Mouse (Mus musculus): ENCODE measurements around the gene Abtb2. TPM values are rescaled to one million over a fixed set of nuclear protein-coding genes. Genes with fewer than 3 reads are reported as not detected.

The Abtb2 gene
- polyA plus RNA-seq, 1 experiment = 10.4 TPM

DNA sequence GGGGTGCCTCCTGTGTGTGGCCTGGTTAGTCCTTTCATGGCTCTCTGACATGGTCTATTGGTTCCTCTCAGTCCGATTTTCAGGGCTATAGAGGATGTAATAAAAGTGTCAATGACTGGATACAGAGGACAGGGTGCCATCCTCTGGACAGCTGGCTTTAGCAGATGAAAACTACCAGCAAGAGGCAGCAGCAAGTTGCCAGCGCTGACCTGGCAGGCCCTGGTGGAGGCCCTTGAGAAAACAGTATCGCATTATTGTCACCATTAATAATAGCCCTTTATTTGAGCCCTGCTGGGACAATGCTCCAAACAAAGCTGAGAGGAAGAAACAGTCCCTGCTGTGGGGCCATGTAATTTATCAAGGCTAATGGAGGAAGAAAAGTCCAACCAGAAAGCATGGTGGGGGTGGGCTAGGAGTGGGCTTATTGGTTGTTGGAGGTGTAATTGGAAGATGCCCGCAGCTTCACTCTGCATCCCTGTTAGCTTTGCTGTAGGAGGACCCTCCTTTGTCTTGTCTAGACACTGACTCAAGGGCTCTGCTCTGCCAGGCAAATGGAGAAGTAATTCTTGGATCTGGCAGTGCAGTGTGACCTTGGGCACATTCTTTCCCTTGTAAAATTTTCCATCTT, 77.6 kb downstream of the Abtb2 start:
- H3K4me3 ChIP-seq (replicated peaks; ENCODE audit: extremely low read depth, low read depth, low read length) = no peak overlapping the region
- WGBS = 56% methylated on average over 4 of the region's 4 CpGs
- DNase-seq = no peak
- H3K4me1 ChIP-seq (ENCODE audit: control insufficient read depth, insufficient read depth, low read length) = peaks cover 3% of the 10 kb centered on the region; the same call in 1 of the 2 replicates
- TF ChIP-seq CTCF (IDR thresholded peaks at IDR 0.05; ENCODE audit: insufficient read depth, low read length) = no peak
- TF ChIP-seq POLR2A (IDR thresholded peaks at IDR 0.05; ENCODE audit: borderline replicate concordance, extremely low read depth, low read depth, low read length) = no peak

DNA sequence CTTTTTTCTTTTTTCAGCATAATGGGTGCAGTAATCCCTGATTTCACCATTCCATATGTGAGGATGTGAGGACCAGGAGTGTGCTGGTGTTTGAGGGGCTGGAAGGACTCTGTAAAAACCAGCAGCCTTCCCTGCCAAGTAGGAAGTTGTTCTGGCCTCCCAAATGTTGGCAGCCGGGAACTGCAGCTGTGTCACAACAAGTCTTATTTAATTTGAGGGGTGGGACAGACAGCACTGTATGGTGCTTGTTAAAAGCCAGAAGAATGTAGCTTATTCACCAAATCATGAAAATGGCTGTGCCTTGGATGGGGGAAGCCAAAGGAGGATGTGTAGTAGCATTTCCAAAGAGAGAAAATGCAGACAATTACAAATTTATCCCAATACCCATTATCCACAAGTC, 78.3 kb downstream of the Abtb2 start:
- WGBS = 29% methylated on average over 1 of the region's 1 CpGs
- DNase-seq = no peak
- TF ChIP-seq CTCF (IDR thresholded peaks at IDR 0.05; ENCODE audit: insufficient read depth, low read length) = no peak
- TF ChIP-seq POLR2A (IDR thresholded peaks at IDR 0.05; ENCODE audit: borderline replicate concordance, extremely low read depth, low read depth, low read length) = no peak

DNA sequence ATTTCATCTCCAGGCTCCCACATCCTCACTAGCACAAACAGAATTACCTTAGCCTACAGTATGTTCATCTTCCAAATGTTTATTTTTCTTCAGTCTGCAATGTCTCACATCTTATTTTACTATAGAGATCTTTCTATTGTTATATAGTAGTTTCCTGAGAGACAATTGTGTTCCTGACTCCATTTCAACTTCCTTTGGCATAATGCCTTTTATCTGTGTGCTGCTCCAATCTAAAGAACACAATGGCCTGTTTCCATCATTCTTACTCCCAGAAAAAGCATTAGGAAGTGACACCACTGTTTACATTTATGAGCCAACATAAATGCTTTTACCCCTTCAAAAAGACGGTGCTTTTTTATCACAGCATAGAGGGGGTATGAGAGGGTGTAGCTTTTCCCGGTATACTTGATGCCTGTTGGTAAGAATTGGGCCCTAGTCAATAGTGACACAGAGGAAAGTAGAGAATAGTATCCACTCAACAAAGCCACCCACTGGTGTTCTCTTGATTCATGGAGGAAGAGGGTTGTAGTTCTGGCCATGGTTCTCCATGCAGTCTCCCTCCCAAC, 84.3 kb downstream of the Abtb2 start:
- WGBS = 33% methylated on average over 2 of the region's 2 CpGs
- no peak for DNase-seq
- TF ChIP-seq POLR2A (IDR thresholded peaks at IDR 0.05; ENCODE audit: borderline replicate concordance, extremely low read depth, low read depth, low read length) (no peak), CTCF (IDR thresholded peaks at IDR 0.05; ENCODE audit: insufficient read depth, low read length) (no peak)

More for the DNA sequence above, 78.3 kb downstream of the Abtb2 start:
- H3K4me3 ChIP-seq (replicated peaks; ENCODE audit: extremely low read depth, low read depth, low read length) = no peak overlapping the region
- peaks cover 3% of the 10 kb centered on the region; the same call in 1 of the 2 replicates for H3K4me1 ChIP-seq (ENCODE audit: control insufficient read depth, insufficient read depth, low read length)

DNA sequence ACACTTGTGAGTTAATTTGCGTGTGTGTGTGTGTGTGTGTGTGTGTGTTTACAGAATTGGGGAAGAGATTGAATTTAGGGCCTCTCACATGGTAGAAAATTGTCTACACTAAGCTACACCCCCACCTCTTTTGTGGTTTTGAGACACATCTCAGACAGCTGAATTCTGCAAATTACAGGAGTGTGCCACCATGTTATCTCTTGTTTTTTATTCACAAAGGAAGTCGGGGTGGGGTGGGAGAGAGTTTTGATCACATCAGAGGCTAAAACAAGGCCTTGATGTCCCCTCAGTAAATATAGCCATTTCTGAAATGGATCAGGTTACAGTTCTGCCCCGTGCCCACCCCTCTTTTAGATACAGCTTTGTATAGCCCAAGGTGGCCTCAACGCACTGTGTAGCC, 86.0 kb downstream of the Abtb2 start:
- 69% methylated on average over 4 of the region's 4 CpGs for WGBS
- H3K4me3 ChIP-seq (replicated peaks; ENCODE audit: extremely low read depth, low read depth, low read length) = no peak overlapping the region
- H3K4me1 ChIP-seq (ENCODE audit: control insufficient read depth, insufficient read depth, low read length) = peaks cover 2% of the 10 kb centered on the region
- TF ChIP-seq CTCF (IDR thresholded peaks at IDR 0.05; ENCODE audit: insufficient read depth, low read length) = no peak
- TF ChIP-seq POLR2A (IDR thresholded peaks at IDR 0.05; ENCODE audit: borderline replicate concordance, extremely low read depth, low read depth, low read length) = no peak
- no peak for DNase-seq

More for the DNA sequence above, 84.3 kb downstream of the Abtb2 start:
- Histone ChIP-seq H3K4me3 (replicated peaks; ENCODE audit: extremely low read depth, low read depth, low read length) (no peak overlapping the region), H3K4me1 (ENCODE audit: control insufficient read depth, insufficient read depth, low read length) (peaks cover 2% of the 10 kb centered on the region)

DNA sequence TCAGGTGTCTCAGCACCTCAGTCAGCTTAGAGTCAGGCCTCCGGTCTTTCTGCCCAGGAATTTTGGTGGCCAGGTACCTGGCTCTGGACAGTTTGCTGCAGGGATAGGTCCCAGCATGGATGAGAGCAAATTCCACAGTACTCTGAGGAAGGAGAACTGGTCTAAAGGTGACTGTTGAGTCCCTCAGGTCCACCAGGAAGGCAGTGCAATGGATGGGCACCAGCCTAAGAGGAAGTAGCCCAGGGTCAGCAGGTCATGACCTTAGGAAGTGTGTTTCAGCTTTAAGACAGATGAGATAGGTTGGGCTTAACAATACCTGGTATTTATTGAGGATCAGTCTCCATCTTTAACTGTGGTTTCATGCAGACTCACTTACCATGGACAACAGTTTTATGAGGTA, 88.9 kb downstream of the Abtb2 start:
- Histone ChIP-seq H3K4me3 (replicated peaks; ENCODE audit: extremely low read depth, low read depth, low read length) (no peak overlapping the region), H3K4me1 (ENCODE audit: control insufficient read depth, insufficient read depth, low read length) (peaks cover 2% of the 10 kb centered on the region)
- DNase-seq = no peak
- TF ChIP-seq CTCF (IDR thresholded peaks at IDR 0.05; ENCODE audit: insufficient read depth, low read length) = no peak
- no peak for TF ChIP-seq POLR2A (IDR thresholded peaks at IDR 0.05; ENCODE audit: borderline replicate concordance, extremely low read depth, low read depth, low read length)
- WGBS = 91% methylated on average over 1 of the region's 1 CpGs

DNA sequence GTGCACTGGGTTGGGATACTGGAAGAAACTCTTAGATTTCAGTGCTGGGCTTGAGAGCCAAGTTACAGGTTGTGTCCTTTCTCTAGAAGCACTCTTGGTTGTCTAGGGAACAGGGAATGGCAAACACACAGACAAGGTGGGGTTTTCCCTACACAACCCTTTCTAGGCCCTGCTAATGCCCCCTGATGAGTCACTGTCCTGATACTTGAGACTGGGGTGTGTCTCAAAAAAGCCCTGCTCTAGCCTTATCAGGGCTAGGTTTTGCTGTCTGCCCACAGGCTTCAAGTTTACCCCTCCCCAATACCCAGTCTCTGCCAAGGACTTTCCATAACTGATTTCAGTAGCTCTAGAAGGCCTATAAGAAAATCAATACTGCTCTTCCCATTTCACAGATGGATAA, 89.9 kb downstream of the Abtb2 start:
- H3K4me1 ChIP-seq (ENCODE audit: control insufficient read depth, insufficient read depth, low read length) = no peaks in the 10 kb centered on the region; the same call in none of the 2 replicates
- DNase-seq = no peak
- no peak overlapping the region for H3K4me3 ChIP-seq (replicated peaks; ENCODE audit: extremely low read depth, low read depth, low read length)
- TF ChIP-seq CTCF (IDR thresholded peaks at IDR 0.05; ENCODE audit: insufficient read depth, low read length) (no peak), POLR2A (IDR thresholded peaks at IDR 0.05; ENCODE audit: borderline replicate concordance, extremely low read depth, low read depth, low read length) (no peak)

DNA sequence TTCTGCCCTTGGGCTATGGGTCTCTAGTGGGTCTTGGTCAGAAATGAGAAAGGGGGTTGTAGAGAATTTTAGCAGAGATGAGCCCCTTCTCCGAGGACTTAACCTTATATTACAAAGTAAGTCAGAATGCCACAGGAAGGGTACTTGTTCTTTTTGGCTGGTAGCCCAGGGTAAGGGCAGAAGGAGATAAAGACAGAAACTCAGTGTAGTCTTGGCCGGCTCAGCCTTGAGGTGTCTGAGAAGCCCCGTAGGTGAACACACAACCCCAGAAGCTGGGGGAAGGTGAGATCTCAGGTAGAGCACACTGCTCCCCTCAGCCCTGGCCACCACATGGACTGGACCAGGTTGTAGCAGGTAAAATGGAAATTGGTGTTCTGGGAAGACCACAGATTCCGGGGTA, 93.1 kb downstream of the Abtb2 start:
- no peak for TF ChIP-seq POLR2A (IDR thresholded peaks at IDR 0.05; ENCODE audit: borderline replicate concordance, extremely low read depth, low read depth, low read length)
- TF ChIP-seq CTCF (IDR thresholded peaks at IDR 0.05; ENCODE audit: insufficient read depth, low read length) = no peak
- DNase-seq = no peak
- Histone ChIP-seq H3K4me1 (ENCODE audit: control insufficient read depth, insufficient read depth, low read length) (no peaks in the 10 kb centered on the region; the same call in none of the 2 replicates), H3K4me3 (replicated peaks; ENCODE audit: extremely low read depth, low read depth, low read length) (no peak overlapping the region)
- WGBS = 63% methylated on average over 4 of the region's 4 CpGs

DNA sequence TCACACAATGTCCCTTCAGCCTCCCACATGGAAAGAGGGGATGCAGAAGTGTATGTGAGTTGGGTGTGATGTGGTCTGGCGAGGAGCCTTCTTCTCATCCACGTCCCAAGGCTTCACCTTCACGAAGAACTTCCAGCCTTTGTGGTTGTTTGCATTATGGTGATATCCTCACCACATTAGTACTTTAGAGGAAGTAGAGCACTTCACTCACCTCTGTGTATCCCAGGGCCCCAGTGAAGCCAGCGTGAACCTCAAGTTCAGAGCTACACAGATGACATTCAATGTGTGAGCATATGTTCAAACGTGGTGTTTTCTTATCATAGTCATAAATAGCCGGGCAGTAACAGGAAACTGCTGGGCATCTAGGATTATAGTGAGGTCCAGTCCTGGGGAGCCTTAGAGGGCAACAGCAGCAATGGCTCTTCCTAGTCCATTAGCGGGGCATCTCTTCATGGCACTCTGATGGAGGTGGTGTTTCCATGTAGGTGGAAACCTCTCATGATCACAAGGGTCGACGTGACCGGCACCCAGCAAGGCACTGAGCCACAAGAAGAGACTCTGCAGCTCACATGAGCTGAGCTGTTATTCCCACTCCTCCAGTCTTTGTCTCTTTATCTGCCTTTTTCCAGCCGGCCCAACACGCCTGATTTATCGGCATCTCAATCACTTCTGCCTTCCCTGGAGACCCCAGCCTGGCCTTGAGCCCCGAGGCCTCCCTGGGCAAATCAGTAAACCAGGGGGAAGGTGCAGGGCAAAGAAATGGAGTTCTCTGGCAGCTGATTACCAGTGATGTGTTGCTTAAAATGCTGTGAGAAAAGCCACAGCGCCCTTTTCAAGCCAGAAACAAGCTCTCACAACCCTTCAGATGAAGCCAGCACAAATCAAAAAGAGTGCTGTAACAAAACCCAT, 93.8 kb downstream of the Abtb2 start:
- no peaks in the 10 kb centered on the region; the same call in none of the 2 replicates for H3K4me1 ChIP-seq (ENCODE audit: control insufficient read depth, insufficient read depth, low read length)
- WGBS = 78% methylated on average over 15 of the region's 15 CpGs
- no peak for DNase-seq
- no peak for TF ChIP-seq POLR2A (IDR thresholded peaks at IDR 0.05; ENCODE audit: borderline replicate concordance, extremely low read depth, low read depth, low read length)
- TF ChIP-seq CTCF (IDR thresholded peaks at IDR 0.05; ENCODE audit: insufficient read depth, low read length) = no peak
- no peak overlapping the region for H3K4me3 ChIP-seq (replicated peaks; ENCODE audit: extremely low read depth, low read depth, low read length)

DNA sequence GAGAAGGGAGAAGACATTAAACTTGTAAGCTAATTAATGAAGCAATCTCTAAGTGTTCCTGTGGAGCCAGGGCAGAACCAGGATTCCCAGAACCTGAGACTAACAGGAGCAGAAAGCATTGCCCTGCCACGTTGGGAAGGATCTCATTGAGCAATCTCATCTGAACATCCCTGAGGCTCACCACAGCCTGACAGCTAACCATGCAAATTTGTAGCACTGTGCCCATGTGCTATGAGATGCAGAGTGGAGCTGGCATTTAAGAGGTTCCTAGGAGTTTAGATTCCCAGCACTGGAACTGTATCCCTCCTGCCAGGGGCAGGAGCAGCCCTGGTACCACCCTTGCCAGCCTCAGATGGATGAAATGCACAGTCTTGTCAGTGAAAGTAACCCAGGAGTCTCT, 95.6 kb downstream of the Abtb2 start:
- TF ChIP-seq CTCF (IDR thresholded peaks at IDR 0.05; ENCODE audit: insufficient read depth, low read length) (no peak), POLR2A (IDR thresholded peaks at IDR 0.05; ENCODE audit: borderline replicate concordance, extremely low read depth, low read depth, low read length) (no peak)
- DNase-seq = no peak
- WGBS = 41% methylated on average over 1 of the region's 1 CpGs
- Histone ChIP-seq H3K4me1 (ENCODE audit: control insufficient read depth, insufficient read depth, low read length) (no peaks in the 10 kb centered on the region; the same call in 1 of the 2 replicates), H3K4me3 (replicated peaks; ENCODE audit: extremely low read depth, low read depth, low read length) (no peak overlapping the region)
